Mouse (Mus musculus) cerebellum, adult 8-10 months (tissue): ENCODE measurements around the gene Hspa13.

ENCODE experiments used
- DNase-seq: peaks from one replicate; pipeline ENCODE4 v3.0.0; 2022

Hspa13 gene

DNA sequence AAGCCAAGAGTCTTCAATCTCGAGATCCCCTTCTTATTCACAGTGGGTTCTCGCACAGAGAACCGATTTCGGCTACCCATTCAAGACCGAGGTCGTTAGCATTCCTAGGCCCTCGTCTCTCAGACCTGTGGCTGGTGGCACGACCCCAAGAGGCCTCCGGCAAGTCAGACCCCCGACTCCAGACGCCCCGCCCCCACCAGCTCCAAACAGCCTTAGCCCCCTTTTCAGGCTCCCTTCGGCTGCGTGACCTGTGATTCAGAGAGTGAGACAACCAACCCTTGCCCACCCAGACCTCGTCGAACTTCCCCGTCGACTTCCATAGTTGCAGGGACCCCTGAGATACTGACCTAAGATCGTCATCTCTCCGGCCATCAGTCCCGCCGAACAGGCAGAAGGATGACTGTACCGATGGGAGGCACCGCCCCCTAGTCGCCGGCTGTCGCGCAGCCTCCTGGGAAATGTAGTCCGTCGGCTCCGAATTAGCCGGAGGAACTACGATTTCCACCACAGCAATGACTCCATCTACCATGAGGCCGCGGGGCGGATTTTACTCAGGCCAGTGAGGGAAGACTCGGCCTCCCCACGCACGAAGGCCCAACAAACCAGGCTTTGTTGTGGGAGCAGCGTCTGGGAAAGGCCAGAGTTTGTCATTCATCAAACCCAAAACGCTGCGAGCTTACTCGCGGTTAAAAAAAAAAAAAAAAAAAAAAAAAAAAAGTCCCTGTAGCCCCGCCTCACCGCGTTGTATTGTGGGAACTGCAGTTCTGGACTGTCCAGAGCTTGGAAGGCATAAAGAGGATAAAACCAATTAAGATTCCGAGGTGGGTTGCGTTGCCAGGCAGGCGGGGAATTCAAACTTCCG is at the start of gene Hspa13:
Gene Hspa13 (minus strand): TSS at position 717 of the 862 bp plus-strand sequence.
- DNase-seq: peak; percentile 97

DNA sequence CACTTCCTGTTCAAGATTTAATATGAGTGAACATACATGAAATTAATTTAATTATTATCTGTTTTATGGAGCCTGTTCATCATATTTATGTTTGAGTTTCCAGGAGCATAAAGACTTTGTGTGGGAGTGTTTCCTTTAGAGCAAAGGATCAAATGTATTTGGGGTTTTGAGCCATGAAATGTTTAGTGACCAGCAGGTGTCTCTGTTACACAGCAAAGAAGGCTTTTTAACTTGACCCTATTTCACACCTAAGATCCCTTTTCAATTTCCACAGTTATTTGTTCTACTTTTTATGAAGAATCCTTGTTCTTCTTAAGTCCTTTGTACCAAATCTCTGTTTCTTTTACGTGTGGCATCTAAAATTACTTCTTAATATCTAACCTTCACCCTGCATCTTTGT is 12.4 kb upstream of the Hspa13 start:
- no peak for DNase-seq

DNA sequence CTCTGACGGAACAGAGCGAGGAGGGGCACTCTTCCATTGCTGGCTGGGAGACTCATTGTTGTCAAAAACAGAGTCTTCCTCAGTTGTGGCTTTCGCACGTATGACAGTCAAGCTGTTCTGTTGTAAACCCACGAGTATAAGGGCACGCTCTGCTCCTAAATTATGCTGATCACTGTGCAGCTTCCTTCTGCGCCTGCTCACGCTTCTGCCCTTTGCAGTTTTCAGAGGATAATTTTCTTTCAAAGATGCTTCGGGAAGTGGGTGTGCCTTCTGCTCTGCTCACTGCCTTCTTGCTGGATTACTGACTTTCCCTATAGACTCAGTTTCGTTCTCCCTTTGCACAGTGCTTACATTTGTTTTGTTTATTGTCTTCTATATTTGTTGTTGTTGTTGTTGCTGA is 6.3 kb upstream of the Hspa13 start:
- no peak for DNase-seq

DNA sequence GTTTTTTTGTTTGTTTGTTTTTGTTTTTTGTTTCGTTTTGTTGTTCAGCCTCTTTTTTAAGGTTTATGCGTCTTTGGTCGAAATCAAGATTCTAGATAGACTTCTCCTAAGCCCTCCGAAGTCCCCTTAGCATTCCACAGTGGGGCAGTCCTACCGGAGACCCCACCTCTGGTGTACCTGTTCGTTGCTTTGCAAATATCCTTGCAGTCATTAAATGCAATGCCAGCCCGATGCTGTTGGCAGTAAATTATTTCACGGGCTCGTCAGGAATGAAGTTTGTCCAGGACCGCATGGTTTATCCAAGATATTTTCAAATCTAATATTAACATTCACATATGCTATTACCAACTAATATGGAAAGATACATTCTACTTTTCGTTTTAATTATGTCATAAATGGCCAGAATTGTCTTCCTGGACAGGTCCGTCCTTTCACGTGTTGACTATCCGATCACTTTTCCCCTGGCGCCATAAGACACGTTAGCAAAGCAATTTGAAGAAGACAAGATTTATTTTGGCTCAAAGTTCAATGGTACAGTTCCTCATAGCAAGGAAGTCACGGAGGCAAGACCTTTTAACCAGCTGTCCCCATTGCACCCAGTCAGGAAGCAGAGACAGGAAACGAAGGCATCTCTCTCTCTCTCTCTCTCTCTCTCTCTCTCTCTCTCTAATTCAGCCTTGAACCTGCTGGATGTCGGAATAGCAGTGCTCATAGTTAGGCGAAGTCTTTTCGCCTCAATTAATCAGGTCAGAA is 522 bp upstream of the Hspa13 start:
- DNase-seq: peak; percentile 11

DNA sequence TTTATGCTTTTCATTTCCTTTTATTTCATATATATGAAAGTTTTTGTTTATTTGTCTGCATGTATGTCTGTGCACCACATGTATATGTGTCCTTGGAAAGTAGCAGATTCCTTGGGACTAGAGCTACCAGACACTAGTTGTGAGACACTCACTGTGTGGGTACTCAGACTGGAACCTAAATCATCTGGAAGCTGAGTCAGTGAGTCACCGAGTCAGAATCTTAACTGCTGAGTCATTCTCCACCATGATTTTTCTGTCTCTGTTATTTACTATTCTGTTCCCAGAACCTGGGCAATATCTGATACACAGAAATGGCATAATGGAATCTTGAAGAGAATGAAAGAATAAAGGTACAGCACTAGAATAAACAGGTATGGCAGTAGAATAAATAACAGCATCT is 14.0 kb downstream of the Hspa13 start:
- DNase-seq: no peak

DNA sequence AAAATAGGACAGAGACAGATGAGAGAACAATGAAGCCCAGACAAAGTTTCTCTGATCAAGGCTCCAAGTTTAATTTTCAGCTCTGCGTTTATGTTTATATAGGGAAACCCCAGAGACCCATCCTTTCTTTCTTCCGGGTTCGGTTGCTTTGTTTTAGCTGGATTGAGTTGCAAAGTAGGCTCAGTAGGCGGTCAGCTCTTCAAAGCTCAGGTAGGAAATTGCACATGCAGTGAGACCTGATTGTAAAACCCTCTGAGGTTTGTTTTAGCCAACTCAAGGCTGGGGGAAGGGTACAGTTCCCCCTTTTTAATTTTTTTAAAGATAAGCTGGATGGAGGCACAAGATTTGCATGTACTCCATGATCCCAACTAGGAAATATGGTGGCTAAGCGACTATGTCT is 16.8 kb downstream of the Hspa13 start:
- DNase-seq: no peak

DNA sequence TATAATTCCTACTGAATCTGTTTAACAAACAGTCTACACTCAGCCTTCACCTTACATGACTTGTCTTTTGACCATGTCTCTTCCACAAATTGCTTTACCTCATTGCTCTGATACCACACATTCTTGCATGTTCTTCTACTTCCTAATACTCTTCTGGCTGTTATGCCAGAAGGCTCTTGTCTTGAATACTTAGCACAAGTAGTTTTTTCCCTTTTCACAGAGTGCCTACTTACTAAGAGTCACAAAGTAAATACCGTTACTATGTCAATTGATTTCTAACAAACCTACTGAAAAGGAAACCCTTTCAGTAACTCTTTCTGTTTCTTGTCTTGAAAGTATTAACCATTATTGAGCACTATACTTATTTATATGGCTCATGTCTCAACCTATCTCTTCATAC is 18.0 kb downstream of the Hspa13 start:
- DNase-seq: no peak

DNA sequence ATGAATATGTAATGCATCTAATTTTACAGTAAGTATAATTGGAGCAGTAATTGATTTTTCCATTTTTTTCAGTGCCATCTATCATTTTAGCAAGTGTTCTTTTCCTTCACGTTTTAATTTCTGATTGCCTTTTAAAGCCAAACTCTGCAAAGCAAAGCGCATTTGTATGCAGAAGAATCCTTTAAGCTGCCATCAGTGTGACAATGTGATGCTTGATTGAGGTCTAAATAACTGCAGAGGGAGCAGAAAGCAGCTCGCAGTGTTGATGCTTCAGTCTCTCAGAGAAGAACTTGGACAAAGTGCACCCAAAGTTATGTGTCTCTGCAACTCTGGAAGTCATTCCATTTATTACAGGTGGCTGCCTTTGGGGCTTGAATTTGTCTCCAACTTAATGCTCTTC is 22.9 kb downstream of the Hspa13 start:
- DNase-seq: no peak

DNA sequence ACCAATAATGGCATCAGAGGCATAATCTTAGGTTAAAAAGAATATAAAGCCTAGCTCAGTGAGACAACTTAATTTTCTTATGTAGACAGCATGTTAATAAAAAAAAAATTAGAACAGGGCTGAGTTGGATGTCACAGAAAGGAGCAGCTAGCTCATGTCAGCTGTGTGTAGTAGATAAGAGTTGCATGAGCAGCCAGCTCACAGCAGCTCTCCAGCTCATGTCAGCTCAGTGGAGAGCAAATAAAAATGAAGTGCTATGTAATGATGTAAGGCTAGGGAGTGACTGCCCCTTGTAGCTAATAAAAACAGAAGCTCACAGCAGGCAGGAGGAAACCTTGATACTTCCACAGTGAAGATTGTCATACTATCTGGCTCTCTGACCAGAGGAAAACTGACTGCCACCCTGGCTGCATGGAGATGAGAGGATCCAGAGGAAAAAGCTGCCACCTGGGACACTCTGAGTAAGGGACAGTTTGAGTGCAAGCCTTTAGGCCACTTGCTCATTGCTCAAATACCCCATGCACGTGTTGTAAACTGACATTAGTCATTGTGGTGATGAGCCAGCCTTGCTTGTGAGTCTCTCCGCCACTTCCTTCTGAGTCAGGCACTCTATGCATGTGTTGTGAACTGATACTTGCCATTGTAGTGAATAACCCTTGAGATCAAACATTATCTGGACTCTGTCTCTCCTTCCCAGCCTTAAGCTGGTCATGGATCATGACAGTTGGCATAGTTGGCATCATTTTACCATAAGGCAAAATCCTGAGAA is 49.3 kb downstream of the Hspa13 start:
- no peak for DNase-seq

DNA sequence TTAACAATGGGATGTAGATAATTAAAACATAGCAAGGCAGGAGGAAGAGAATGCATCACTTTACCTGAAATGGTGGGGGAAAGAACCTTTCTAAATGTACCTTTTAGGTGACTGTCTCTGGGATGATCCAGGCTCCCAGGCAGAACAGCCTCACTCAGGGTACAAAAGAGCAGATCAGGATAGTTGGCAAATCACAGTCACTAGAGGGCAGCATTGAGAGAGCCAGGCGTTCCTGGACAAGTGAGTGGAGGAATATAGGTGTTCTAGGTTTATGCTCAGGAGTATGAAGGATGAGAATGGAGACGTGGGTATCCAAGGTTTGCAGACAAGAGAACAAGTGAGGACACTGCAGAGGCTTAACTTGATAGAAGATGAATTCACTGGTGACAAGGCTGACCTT is 70.7 kb downstream of the Hspa13 start:
- peak; percentile 34 for DNase-seq
